Mouse (Mus musculus): ENCODE measurements around the gene Zbtb20. TPM values are rescaled to one million over a fixed set of nuclear protein-coding genes. Genes with fewer than 3 reads are reported as not detected.

The Zbtb20 gene
- total and polyA plus RNA-seq, 3 experiments = 31.1 to 199 (median 161) TPM

DNA sequence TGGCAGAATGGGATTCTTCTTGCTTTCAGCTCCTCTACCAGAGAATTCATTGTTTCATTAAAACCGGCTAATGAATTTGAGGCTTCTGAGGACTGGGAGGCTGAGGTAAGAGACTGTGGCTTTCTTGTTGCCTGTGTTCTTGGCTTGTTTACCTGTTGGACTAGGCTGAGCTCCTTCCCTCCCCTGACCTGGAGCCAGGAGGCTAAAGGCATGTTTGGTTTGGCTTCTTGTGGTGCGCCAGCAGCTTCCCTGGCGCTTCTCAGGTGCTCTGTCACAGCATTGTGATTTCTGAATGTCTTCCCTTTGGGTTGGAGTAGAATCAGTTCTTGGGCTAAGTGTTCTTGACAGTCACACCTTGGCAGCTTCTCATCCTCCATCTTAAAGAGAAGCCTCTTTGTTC, 171.0 kb downstream of the Zbtb20 start:
- no peak overlapping the region for H3K27ac ChIP-seq
- H3K9ac ChIP-seq (ENCODE audit: low read depth, low read length) = no peak overlapping the region
- no peak for TF ChIP-seq CTCF (IDR thresholded peaks at IDR 0.05)
- no peak for TF ChIP-seq EP300 (IDR thresholded peaks at IDR 0.05; ENCODE audit: insufficient read depth, low read depth, low read length)
- TF ChIP-seq POLR2A (IDR thresholded peaks at IDR 0.05; ENCODE audit: insufficient read depth, low read depth, low read length) = no peak
- no peaks in the 10 kb centered on the region for H3K36me3 ChIP-seq (ENCODE audit: control insufficient read depth, insufficient read depth, low read length)
- no peak for DNase-seq
- no peaks in the 10 kb centered on the region for H3K4me1 ChIP-seq (ENCODE audit: control insufficient read depth, insufficient read depth, low read length)
- H3K4me3 ChIP-seq = no peak overlapping the region
- 0 out of 2 replicates have a peak, but pooled peaks cover 2% of the 10 kb centered on the region for H3K79me2 ChIP-seq (replicated peaks; ENCODE audit: control insufficient read depth, insufficient read depth, low read length)
- intact Hi-C loops (cut with DNase I) = no loop called here
- H3K27me3 ChIP-seq (ENCODE audit: control insufficient read depth, insufficient read depth, low read length) = no peaks in the 10 kb centered on the region
- 91% methylated on average over 3 of the region's 3 CpGs for WGBS

DNA sequence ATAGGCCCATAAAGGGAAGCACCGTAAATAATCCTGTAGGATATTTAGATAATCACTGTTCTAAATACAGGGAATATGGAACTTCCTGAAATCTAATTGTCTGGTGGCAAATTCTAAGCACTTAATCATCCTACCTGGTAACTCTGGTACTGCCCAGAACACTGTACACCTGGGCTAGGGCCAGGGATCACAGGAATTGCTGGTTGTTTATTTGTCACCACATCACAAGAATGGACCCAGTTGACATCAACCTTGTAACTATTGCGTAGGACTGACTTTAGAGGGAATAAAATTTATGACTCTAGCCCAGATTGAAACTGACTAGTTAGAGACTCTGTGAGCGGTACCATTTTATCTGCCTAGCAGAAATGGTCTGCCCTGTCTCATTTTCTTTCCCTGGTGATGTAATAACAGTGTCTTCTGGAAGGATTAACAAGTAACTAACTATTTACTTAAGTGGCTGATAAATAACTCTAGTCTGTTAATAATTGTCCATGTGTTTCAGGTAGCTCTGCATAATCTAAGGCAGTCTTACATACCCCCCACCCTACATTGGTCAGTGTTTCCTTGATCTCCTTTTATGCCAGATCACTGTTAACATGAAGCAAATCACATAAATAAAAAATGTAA, 194.1 kb downstream of the Zbtb20 start:
- H3K27ac ChIP-seq = no peak overlapping the region
- H3K79me2 ChIP-seq (replicated peaks; ENCODE audit: control insufficient read depth, insufficient read depth, low read length) = peaks cover 2% of the 10 kb centered on the region; the same call in 1 of the 2 replicates
- WGBS = 93% methylated on average over 3 of the region's 3 CpGs
- H3K4me3 ChIP-seq = no peak overlapping the region
- peaks cover 2% of the 10 kb centered on the region; the same call in 1 of the 2 replicates for H3K36me3 ChIP-seq (ENCODE audit: control insufficient read depth, insufficient read depth, low read length)
- no peak for TF ChIP-seq CTCF (IDR thresholded peaks at IDR 0.05)
- no peak for TF ChIP-seq POLR2A (IDR thresholded peaks at IDR 0.05; ENCODE audit: insufficient read depth, low read depth, low read length)
- no peak for TF ChIP-seq EP300 (IDR thresholded peaks at IDR 0.05; ENCODE audit: insufficient read depth, low read depth, low read length)
- DNase-seq = no peak
- H3K27me3 ChIP-seq (ENCODE audit: control insufficient read depth, insufficient read depth, low read length) = no peaks in the 10 kb centered on the region
- intact Hi-C loops (cut with DNase I) = no loop called here
- no peak overlapping the region for H3K9ac ChIP-seq (ENCODE audit: low read depth, low read length)
- peaks cover 4% of the 10 kb centered on the region for H3K4me1 ChIP-seq (ENCODE audit: control insufficient read depth, insufficient read depth, low read length)

DNA sequence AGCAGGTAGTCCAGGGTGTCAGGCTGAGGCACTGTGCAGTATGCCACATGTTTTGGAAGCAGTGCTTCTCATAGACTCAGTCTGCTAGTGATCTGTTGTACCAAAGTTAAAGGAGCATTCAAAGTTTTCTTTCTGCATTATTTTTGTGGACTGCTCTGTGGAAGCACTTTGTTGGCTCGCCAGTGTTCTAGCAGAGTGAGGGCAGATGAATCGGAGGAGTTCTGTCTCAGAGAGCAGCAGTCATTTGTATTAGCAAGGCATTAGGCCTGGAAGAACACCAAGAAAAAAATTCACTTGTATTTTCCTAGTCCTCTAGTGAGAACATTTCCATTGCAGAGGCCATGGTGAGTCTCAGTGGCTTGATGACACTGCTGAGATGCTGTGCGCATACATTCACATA, 196.2 kb downstream of the Zbtb20 start:
- no peak for DNase-seq
- Histone ChIP-seq H3K79me2 (replicated peaks; ENCODE audit: control insufficient read depth, insufficient read depth, low read length) (no peaks in the 10 kb centered on the region), H3K4me3 (no peak overlapping the region), H3K36me3 (ENCODE audit: control insufficient read depth, insufficient read depth, low read length) (peaks cover 2% of the 10 kb centered on the region; the same call in 1 of the 2 replicates), H3K27ac (no peak overlapping the region), H3K9ac (ENCODE audit: low read depth, low read length) (no peak overlapping the region), H3K4me1 (ENCODE audit: control insufficient read depth, insufficient read depth, low read length) (peaks cover 4% of the 10 kb centered on the region), H3K27me3 (ENCODE audit: control insufficient read depth, insufficient read depth, low read length) (no peaks in the 10 kb centered on the region)
- intact Hi-C loops (cut with DNase I) = no loop called here
- WGBS = 88% methylated on average over 3 of the region's 3 CpGs
- TF ChIP-seq EP300 (IDR thresholded peaks at IDR 0.05; ENCODE audit: insufficient read depth, low read depth, low read length) (no peak), POLR2A (IDR thresholded peaks at IDR 0.05; ENCODE audit: insufficient read depth, low read depth, low read length) (no peak), CTCF (IDR thresholded peaks at IDR 0.05) (no peak)

DNA sequence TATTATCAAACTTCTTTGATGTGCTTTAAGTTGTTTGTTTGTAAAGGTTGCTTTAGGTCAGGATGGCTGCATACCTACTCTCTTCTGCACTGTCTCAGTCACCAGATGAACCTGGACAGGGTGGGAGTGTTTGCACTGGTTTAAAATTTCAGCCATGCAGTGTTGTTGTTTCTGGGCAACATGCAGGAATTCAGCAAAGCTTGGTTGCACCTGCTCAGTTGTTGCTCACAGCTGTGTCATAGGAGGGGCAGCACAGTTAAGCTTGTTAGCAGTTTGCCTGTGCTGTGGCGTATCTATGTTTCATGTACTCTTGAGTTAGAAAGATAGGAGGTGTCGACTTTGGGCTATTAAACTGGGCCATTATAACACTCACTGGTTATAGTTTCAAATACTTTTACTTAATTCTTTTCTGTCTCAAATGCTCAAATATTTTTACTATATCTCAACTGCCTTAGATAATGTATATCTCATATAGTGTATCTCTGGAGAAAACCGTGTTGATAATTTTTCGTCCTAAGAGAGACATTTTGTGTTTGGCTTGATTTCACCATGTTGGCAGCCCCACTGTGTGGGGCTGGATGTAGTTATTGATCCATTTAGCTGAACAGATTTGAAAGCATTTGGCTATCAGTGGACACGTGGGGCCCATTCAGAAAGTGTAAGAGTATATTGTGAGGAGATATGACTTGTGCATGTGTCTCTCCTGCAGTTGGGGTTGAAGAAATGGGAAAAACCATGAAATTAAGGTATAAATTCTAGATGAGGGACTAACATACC, 197.3 kb downstream of the Zbtb20 start:
- no peaks in the 10 kb centered on the region for H3K79me2 ChIP-seq (replicated peaks; ENCODE audit: control insufficient read depth, insufficient read depth, low read length)
- no peak for TF ChIP-seq CTCF (IDR thresholded peaks at IDR 0.05)
- no peak for TF ChIP-seq EP300 (IDR thresholded peaks at IDR 0.05; ENCODE audit: insufficient read depth, low read depth, low read length)
- no peak for TF ChIP-seq POLR2A (IDR thresholded peaks at IDR 0.05; ENCODE audit: insufficient read depth, low read depth, low read length)
- H3K27ac ChIP-seq = no peak overlapping the region
- 71% methylated on average over 5 of the region's 5 CpGs for whole genome bisulfite sequencing
- intact Hi-C loops (cut with DNase I) = no loop called here
- peaks cover 2% of the 10 kb centered on the region; the same call in 1 of the 2 replicates for H3K36me3 ChIP-seq (ENCODE audit: control insufficient read depth, insufficient read depth, low read length)
- peaks cover 4% of the 10 kb centered on the region for H3K4me1 ChIP-seq (ENCODE audit: control insufficient read depth, insufficient read depth, low read length)
- DNase-seq = no peak
- no peaks in the 10 kb centered on the region for H3K27me3 ChIP-seq (ENCODE audit: control insufficient read depth, insufficient read depth, low read length)
- no peak overlapping the region for H3K9ac ChIP-seq (ENCODE audit: low read depth, low read length)
- no peak overlapping the region for H3K4me3 ChIP-seq

DNA sequence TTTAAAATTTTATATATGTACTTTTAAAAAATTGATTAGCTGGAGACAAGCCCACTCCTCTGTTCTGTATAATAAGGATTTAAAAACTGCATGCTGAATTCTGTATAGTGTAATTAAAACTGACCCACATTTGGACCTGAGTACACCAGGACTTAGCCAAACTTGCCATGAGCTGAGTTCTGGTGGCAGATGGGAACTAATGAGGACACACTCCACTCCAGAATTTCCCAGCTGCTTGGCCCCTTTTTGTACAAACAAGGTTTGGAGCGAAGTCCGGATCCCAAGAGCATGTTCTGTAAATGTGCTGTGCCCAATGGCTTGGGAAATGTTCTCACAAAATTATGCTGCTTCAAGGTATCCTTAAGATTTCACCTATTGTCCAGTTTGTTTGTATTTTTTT, 204.7 kb downstream of the Zbtb20 start:
- H3K27me3 ChIP-seq (ENCODE audit: control insufficient read depth, insufficient read depth, low read length) = no peaks in the 10 kb centered on the region
- H3K4me3 ChIP-seq = no peak overlapping the region
- peak in 1 of 2 experiments; percentile 36 for DNase-seq
- TF ChIP-seq EP300 (IDR thresholded peaks at IDR 0.05; ENCODE audit: insufficient read depth, low read depth, low read length) (no peak), CTCF (IDR thresholded peaks at IDR 0.05) (no peak), POLR2A (IDR thresholded peaks at IDR 0.05; ENCODE audit: insufficient read depth, low read depth, low read length) (no peak)
- 89% methylated on average over 2 of the region's 2 CpGs for WGBS
- H3K79me2 ChIP-seq (replicated peaks; ENCODE audit: control insufficient read depth, insufficient read depth, low read length) = no peaks in the 10 kb centered on the region; the same call in 1 of the 2 replicates
- H3K36me3 ChIP-seq (ENCODE audit: control insufficient read depth, insufficient read depth, low read length) = no peaks in the 10 kb centered on the region
- intact Hi-C loops (cut with DNase I) = no loop called here
- peaks cover 5% of the 10 kb centered on the region for H3K4me1 ChIP-seq (ENCODE audit: control insufficient read depth, insufficient read depth, low read length)
- H3K9ac ChIP-seq (ENCODE audit: low read depth, low read length) = no peak overlapping the region
- no peak overlapping the region for H3K27ac ChIP-seq

Data from heart, adult 2 months (tissue).